Mouse (Mus musculus) midbrain, embryonic 11.5 days (tissue): ENCODE measurements around the gene Ilk. TPM values are rescaled to one million over a fixed set of nuclear protein-coding genes. Genes with fewer than 3 reads are reported as not detected.
A peak's percentile ranks its signal among the peaks of the same experiment; 100 is the strongest.
"Not testable (repeated sequence)": the region's sequence is repeated elsewhere in the genome, so short reads cannot be mapped to it uniquely, and the experiment has no call there.

Source experiments
- ATAC-seq: fragments of 200-750 bp; cut with Nextera tagmentation; 2 replicates; pipeline ENCODE4 v1.8.0; 2017; ENCODE audit warnings: moderate TSS enrichment, moderate library complexity; ENCODE audit not compliant: low FRiP score
- DNase-seq: peaks from one replicate; pipeline ENCODE4 v3.0.0; 2015; ENCODE audit warnings: low spot score; ENCODE audit errors: missing footprints
- H3K27ac ChIP-seq: fragments of 300-500 bp; sonication (generic); 2 replicates; pipeline ENCODE4 v1.5.1; 2014; ENCODE audit warnings: low read depth, low read length
- H3K27me3 ChIP-seq: fragments of 300-500 bp; sonication (generic); 2 replicates; pipeline ENCODE4 v1.6.1; 2014; ENCODE audit warnings: mild to moderate bottlenecking, low read length, moderate library complexity, mixed read lengths; ENCODE audit not compliant: control insufficient read depth, insufficient read depth
- H3K36me3 ChIP-seq: fragments of 300-500 bp; sonication (generic); 2 replicates; pipeline ENCODE4 v1.6.1; 2014; ENCODE audit warnings: mild to moderate bottlenecking, low read length, moderate library complexity, mixed read lengths; ENCODE audit not compliant: control insufficient read depth, insufficient read depth
- H3K4me1 ChIP-seq: fragments of 300-500 bp; sonication (generic); 2 replicates; pipeline ENCODE4 v1.6.1; 2014; ENCODE audit warnings: low read length; ENCODE audit not compliant: control insufficient read depth, insufficient read depth
- H3K4me2 ChIP-seq: fragments of 300-500 bp; sonication (generic); 2 replicates; pipeline ENCODE4 v1.6.1; 2014; ENCODE audit warnings: mild to moderate bottlenecking, moderate library complexity
- H3K4me3 ChIP-seq: fragments of 300-500 bp; sonication (generic); 2 replicates; pipeline ENCODE4 v1.5.1; 2014; ENCODE audit warnings: low read depth, low read length
- H3K9ac ChIP-seq: fragments of 300-500 bp; sonication (generic); 2 replicates; pipeline ENCODE4 v1.6.1; 2014; ENCODE audit warnings: low read length
- H3K9me3 ChIP-seq: fragments of 300-500 bp; sonication (generic); 2 replicates; pipeline ENCODE4 v1.6.1; 2016; ENCODE audit warnings: low read length; ENCODE audit not compliant: control insufficient read depth
- WGBS: fragments of 180-500 bp; shearing (Covaris S2); extraction: QIAGEN DNeasy Blood & Tissue Kit; methylation state at CpG from one replicate; pipeline ENCODE4 v1.1.7; 2014; 5-methylcytosine and 5-hydroxymethylcytosine counted together
- polyA plus RNA-seq: library from polyadenylated mRNA; unstranded; fragments of >200 nt; fragmentation: Nextera tagmentation; extraction: Ambion mirVana; gene quantifications from 2 replicates; pipeline ENCODE4 v1.2.1, GENCODE M21; 2014

Ilk gene
- polyA plus RNA-seq, 1 experiment from 2014 or later: 238 TPM

GRCm38 (mm10) chr7:105728701-105729428, 7.5 kb upstream of the Ilk start:
- H3K4me1 ChIP-seq: peaks cover 7% of the 10 kb centered on the region
- H3K9me3 ChIP-seq: no peaks in the 10 kb centered on the region
- 54% methylated on average over 6 of the region's 6 CpGs for WGBS
- peaks cover 12% of the 10 kb centered on the region; the same call in 1 of the 2 replicates for H3K36me3 ChIP-seq
- no peak overlapping the region for H3K4me2 ChIP-seq
- H3K27ac ChIP-seq: peak overlapping the region; percentile 36; the same call in 1 of the 2 replicates
- H3K27me3 ChIP-seq: no peaks in the 10 kb centered on the region
- DNase-seq: peak; percentile 85
- peak; percentile 71 for ATAC-seq
- no peak overlapping the region for H3K4me3 ChIP-seq
- H3K9ac ChIP-seq: 0 out of 2 replicates have a peak overlapping the region, but pooled peaks have one; percentile 6

DNA sequence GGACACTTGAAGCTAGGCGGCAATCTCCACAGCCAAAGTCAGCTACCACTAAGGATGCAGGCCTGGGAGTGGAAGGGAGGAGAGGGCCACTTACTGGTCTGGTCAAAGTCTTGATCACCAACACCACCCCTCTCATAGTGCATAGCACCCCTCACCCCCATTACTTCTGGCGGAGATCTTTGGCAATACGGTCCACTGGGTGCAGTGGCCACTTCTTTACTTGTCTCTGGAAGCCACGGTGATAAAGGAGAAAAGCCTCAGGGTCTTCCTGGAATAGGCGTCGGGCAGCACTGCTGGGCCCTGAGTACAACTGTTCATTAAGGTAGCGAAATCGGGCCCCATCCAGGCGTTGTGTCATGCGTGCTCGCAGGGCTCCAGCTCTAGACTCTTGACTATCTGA, 2.6 kb upstream of the Ilk start:
- H3K27ac ChIP-seq: no peak overlapping the region
- peaks cover 23% of the 10 kb centered on the region for H3K4me1 ChIP-seq
- peaks cover 18% of the 10 kb centered on the region; the same call in 1 of the 2 replicates for H3K36me3 ChIP-seq
- no peak for ATAC-seq
- H3K4me3 ChIP-seq: no peak overlapping the region
- no peaks in the 10 kb centered on the region for H3K9me3 ChIP-seq
- WGBS: 95% methylated on average over 11 of the region's 11 CpGs
- no peak overlapping the region for H3K9ac ChIP-seq
- no peaks in the 10 kb centered on the region for H3K27me3 ChIP-seq
- no peak overlapping the region for H3K4me2 ChIP-seq
- DNase-seq: peak; percentile 75

DNA sequence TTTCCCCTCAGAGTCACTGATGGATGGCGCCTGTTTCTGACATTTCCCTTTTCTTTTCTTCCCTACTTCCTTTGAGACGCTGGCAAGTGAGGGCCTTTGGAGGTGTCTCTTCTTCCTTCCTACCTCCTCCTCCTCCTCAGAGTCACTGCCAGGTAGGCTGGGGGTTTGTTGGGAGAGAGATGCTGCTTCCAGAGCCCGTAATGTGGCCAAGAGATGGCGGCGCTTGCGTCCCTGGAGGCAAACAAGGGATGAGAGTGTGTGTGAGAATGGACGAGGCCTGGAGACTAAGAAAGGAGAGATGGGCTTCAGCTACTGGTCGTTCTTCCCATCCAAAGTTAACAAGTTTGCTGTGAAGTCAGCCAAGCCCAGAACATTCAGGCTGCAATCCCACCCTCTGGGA, 1.6 kb upstream of the Ilk start:
- no peak overlapping the region for H3K4me2 ChIP-seq
- DNase-seq (peak; percentile 69), ATAC-seq (no peak)
- H3K9ac ChIP-seq: 0 out of 2 replicates have a peak overlapping the region, but pooled peaks have one; percentile 10
- H3K9me3 ChIP-seq: no peaks in the 10 kb centered on the region
- no peak overlapping the region for H3K4me3 ChIP-seq
- no peaks in the 10 kb centered on the region for H3K27me3 ChIP-seq
- peaks cover 22% of the 10 kb centered on the region; the same call in 1 of the 2 replicates for H3K4me1 ChIP-seq
- H3K27ac ChIP-seq: no peak overlapping the region
- 90% methylated on average over 8 of the region's 8 CpGs for WGBS
- peaks cover 18% of the 10 kb centered on the region; the same call in 1 of the 2 replicates for H3K36me3 ChIP-seq

DNA sequence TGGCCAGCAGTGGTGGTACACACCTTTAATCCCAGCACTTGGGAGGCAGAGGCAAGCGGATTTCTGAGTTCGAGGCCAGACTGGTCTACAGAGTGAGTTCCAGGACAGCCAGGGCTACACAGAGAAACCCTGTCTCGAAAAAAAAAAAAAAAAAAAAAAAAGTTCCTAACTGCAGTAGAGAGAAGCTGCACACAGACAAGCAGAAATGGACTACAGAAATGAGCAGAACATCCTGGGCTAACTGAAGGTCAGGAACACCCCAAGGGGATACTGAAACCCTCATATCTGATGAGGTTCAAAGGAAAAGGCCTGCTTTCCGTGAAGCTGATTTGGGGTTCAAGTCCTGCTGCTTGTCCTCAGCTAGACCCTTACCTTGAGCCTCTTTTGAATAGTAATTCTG, 928 bp upstream of the Ilk start:
- not testable (repeated sequence) for ATAC-seq

DNA sequence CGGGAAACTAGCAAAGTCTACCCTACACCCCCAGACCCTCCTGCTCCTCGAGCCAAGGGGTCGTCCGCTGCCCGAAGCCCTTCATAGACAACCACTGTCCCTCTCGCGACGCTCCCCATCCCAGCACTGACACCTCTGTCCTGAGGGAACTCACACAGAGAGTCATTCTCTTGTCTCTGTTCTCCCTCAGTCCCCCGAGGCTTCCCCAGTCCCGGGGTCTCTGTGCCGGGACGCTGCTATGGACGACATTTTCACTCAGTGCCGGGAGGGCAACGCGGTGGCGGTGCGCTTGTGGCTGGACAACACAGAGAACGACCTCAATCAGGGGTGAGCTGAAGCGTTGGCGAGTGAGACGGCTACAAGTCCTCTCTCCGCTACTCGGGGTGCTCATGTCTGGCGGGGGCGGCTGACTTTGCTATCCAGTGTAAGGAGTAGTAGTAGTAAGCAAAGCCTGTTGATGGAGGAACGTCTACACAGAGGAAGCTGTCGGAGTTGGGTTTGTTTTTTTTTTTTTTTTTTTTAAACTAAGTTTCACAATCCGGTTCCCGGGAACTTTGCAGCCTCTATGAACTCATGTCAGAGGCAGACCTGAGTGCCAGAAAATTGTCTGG, 624 bp downstream of the Ilk start, which contains the start of gene Rrp8:
TSS of gene Rrp8 (minus strand) at position 475 of the 611 bp plus-strand sequence.
- under 1% methylated on average over 30 of the region's 30 CpGs for WGBS

More for the DNA sequence above, 928 bp upstream of the Ilk start:
- Histone ChIP-seq H3K4me2 (peak overlapping the region; percentile 82), H3K4me1 (peaks cover 22% of the 10 kb centered on the region; the same call in 1 of the 2 replicates), H3K4me3 (peak overlapping the region; percentile 82), H3K36me3 (peaks cover 19% of the 10 kb centered on the region), H3K9ac (peak overlapping the region; percentile 92)
- WGBS: 61% methylated on average over 4 of the region's 4 CpGs
- H3K9me3 ChIP-seq, H3K27me3 ChIP-seq, H3K27ac ChIP-seq, DNase-seq: not testable (repeated sequence)

GRCm38 (mm10) chr7:105737648-105738047, 1.3 kb downstream of the Ilk start:
- Histone ChIP-seq H3K4me3 (peak overlapping the region; percentile 82), H3K27me3 (no peaks in the 10 kb centered on the region), H3K4me1 (peaks cover 22% of the 10 kb centered on the region; the same call in 1 of the 2 replicates), H3K4me2 (peak overlapping the region; percentile 82), H3K9ac (peak overlapping the region; percentile 92; the same call in 1 of the 2 replicates), H3K27ac (no peak overlapping the region), H3K36me3 (peaks cover 28% of the 10 kb centered on the region), H3K9me3 (no peaks in the 10 kb centered on the region)
- WGBS: 29% methylated on average over 3 of the region's 3 CpGs
- ATAC-seq (no peak), DNase-seq (peak; percentile 83)

More for the DNA sequence above, 624 bp downstream of the Ilk start, which contains the start of gene Rrp8:
- H3K27me3 ChIP-seq: no peaks in the 10 kb centered on the region
- peak within 1 kb of the TSS; percentile 82 for H3K4me2 ChIP-seq
- H3K4me3 ChIP-seq: peak within 1 kb of the TSS; percentile 82
- ATAC-seq (no peak), DNase-seq (peak; percentile 97)
- peak within 1 kb of the TSS; percentile 92 for H3K9ac ChIP-seq
- H3K36me3 ChIP-seq: peaks cover 28% of the 10 kb centered on the region
- H3K4me1 ChIP-seq: peaks cover 22% of the 10 kb centered on the region; the same call in 1 of the 2 replicates
- H3K9me3 ChIP-seq: no peaks in the 10 kb centered on the region
- peak within 1 kb of the TSS; percentile 69 for H3K27ac ChIP-seq

GRCm38 (mm10) chr7:105738286-105738685, 1.9 kb downstream of the Ilk start:
- Histone ChIP-seq H3K4me1 (peaks cover 22% of the 10 kb centered on the region; the same call in 1 of the 2 replicates), H3K9me3 (no peaks in the 10 kb centered on the region), H3K9ac (no peak overlapping the region), H3K27me3 (no peaks in the 10 kb centered on the region), H3K27ac (no peak overlapping the region), H3K36me3 (peaks cover 26% of the 10 kb centered on the region), H3K4me3 (no peak overlapping the region), H3K4me2 (no peak overlapping the region)
- WGBS: 86% methylated on average over 2 of the region's 2 CpGs
- no peak for ATAC-seq
- peak; percentile 64 for DNase-seq

DNA sequence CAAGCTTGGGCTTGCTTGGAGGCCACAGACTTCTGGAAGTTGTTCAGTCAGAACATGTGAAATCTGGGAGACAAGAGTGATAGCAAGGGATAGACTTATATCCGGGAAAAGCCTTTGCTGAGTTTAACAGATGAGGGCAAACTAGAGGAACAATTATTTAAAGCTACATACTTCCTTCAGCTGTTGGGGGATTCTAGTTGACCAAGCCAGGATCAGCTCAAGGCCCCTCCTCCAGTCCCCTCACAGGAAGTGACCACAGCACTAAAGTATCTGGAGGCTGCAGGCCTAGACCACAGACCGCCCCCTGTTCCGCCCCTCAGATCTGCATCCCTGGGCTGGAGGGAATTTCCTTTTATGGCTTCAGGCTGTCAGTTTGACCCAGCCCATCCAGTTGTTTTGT, 2.6 kb downstream of the Ilk start:
- Histone ChIP-seq H3K36me3 (peaks cover 19% of the 10 kb centered on the region), H3K4me1 (peaks cover 22% of the 10 kb centered on the region; the same call in 1 of the 2 replicates), H3K4me3 (no peak overlapping the region), H3K27me3 (no peaks in the 10 kb centered on the region), H3K9me3 (no peaks in the 10 kb centered on the region), H3K27ac (no peak overlapping the region), H3K9ac (no peak overlapping the region), H3K4me2 (no peak overlapping the region)
- ATAC-seq (no peak), DNase-seq (peak; percentile 88)
- 25% methylated on average over 3 of the region's 3 CpGs for WGBS
